ENCODE assay signal across 9 mouse cellular contexts in genomic region chr14:41127997-41128396, GRCm38 (mm10). TPM values are rescaled to one million over a fixed set of nuclear protein-coding genes. Genes with fewer than 3 reads are reported as not detected.
DNase-seq lines count a peak whose midpoint lies in the region; ATAC-seq lines count a peak whose summit lies in the region.
"Had no signal": no experiment of that assay in that cellular context is flagged by ENCODE, and none has a peak within 500 bp of the region (broad histone marks: within the 10 kb centered on the region; RNA-seq: fewer than 3 reads in every experiment).

No protein-coding gene starts in this region.

- 19% methylated on average over 4 of the region's 4 CpGs for WGBS in heart, embryonic 11.5 days (ENCODE audit: insufficient replicate concordance)
- WGBS in limb, embryonic 11.5 days, result 19% methylated on average over 4 of the region's 4 CpGs

- no peaks in the 10 kb centered on the region for H3K9me3 ChIP-seq in heart, embryonic 11.5 days (replicated peaks; ENCODE audit: control insufficient read depth, low read length)
- H3K9me3 ChIP-seq in limb, embryonic 11.5 days (ENCODE audit: control insufficient read depth, low read length), result no peaks in the 10 kb centered on the region

- H3K4me3 ChIP-seq in heart, embryonic 11.5 days (ENCODE audit: low read depth, low read length), result no peak overlapping the region
- H3K4me3 ChIP-seq in limb, embryonic 11.5 days (ENCODE audit: low read depth, low read length), result no peak overlapping the region

- no peak overlapping the region for H3K4me2 ChIP-seq in heart, embryonic 11.5 days
- H3K4me2 ChIP-seq in limb, embryonic 11.5 days (ENCODE audit: low read depth, severe bottlenecking), result no peak overlapping the region

- no peak for DNase-seq in heart, postnatal 25 days (ENCODE audit: low spot score)
- peak; percentile 57 for DNase-seq in NIH3T3 (ENCODE audit: low read depth)
- peak; percentile 8 to 9 for DNase-seq in frontal cortex, postnatal 25 days (ENCODE audit: low spot score in 2 of 2)
- peak; percentile 41 for DNase-seq in limb, embryonic 11.5 days (ENCODE audit: low spot score)
- peak; percentile 53 for DNase-seq in retina, embryonic 14.5 days (ENCODE audit: low spot score)
- DNase-seq in cerebellum, adult 9-10 months, result no peak
- DNase-seq in spleen, adult 18-20 months, result no peak

- intact Hi-C loops in heart, postnatal 25 days (cut with DNase I), result no loop called here

- no peaks in the 10 kb centered on the region for H3K36me3 ChIP-seq in heart, embryonic 11.5 days (ENCODE audit: control insufficient read depth, insufficient read depth, low read length)
- H3K36me3 ChIP-seq in limb, embryonic 11.5 days (ENCODE audit: control insufficient read depth, insufficient read depth, low read length), result no peaks in the 10 kb centered on the region

- 0 out of 2 replicates have a peak, but pooled peaks have one; percentile 35 for ATAC-seq in heart, embryonic 11.5 days (replicated peaks; ENCODE audit: insufficient number of reproducible peaks, low FRiP score, low TSS enrichment)
- no peak for ATAC-seq in limb, embryonic 11.5 days (ENCODE audit: insufficient number of reproducible peaks, low FRiP score, low TSS enrichment, low read depth)

- 0 out of 2 replicates have a peak, but pooled peaks cover 3% of the 10 kb centered on the region for H3K4me1 ChIP-seq in heart, embryonic 11.5 days (ENCODE audit: control insufficient read depth, insufficient read depth, low read length)
- no peaks in the 10 kb centered on the region for H3K4me1 ChIP-seq in limb, embryonic 11.5 days (ENCODE audit: control insufficient read depth, insufficient read depth, low read length)

- no peaks in the 10 kb centered on the region for H3K27me3 ChIP-seq in heart, embryonic 11.5 days (ENCODE audit: control insufficient read depth, insufficient read depth, low read length)
- H3K27me3 ChIP-seq in limb, embryonic 11.5 days (ENCODE audit: control insufficient read depth, insufficient read depth, low read length), result no peaks in the 10 kb centered on the region

- H3K27ac ChIP-seq in heart, embryonic 11.5 days (ENCODE audit: low read depth, low read length), result no peak overlapping the region
- no peak overlapping the region for H3K27ac ChIP-seq in limb, embryonic 11.5 days (replicated peaks; ENCODE audit: low read depth, low read length)

- H3K9ac ChIP-seq in heart, embryonic 11.5 days (ENCODE audit: low read depth, low read length), result no peak overlapping the region
- no peak overlapping the region for H3K9ac ChIP-seq in limb, embryonic 11.5 days (ENCODE audit: low read length)

RNA-seq across cellular contexts. Expression of gene Sftpa1, which starts 3.6 kb away (rescaled TPM):
- polyA plus RNA-seq in heart, embryonic 11.5 days (2014; fragmentation: Nextera tagmentation; extraction: Ambion mirVana), result 0.35 and 0.69 TPM in 2 replicates
- under 1 TPM in 1 of 2 experiments, not detected in 1; 0.64 TPM for total RNA-seq in heart, postnatal 25 days (2021)
- not detected in 2 replicates for polyA plus RNA-seq in limb, embryonic 11.5 days (2014; fragmentation: Nextera tagmentation; extraction: Ambion mirVana)

RNA-seq across cellular contexts. Expression of gene Mat1a, which starts 23.2 kb away (rescaled TPM):
- polyA plus RNA-seq in heart, embryonic 11.5 days (2014; fragmentation: Nextera tagmentation; extraction: Ambion mirVana), result 0.46 and 1.1 TPM in 2 replicates
- total RNA-seq in heart, postnatal 25 days (2021), result not detected
- not detected in 2 replicates for polyA plus RNA-seq in limb, embryonic 11.5 days (2014; fragmentation: Nextera tagmentation; extraction: Ambion mirVana)

RNA-seq across cellular contexts. Expression of gene Mbl1, which starts 23.3 kb away (rescaled TPM):
- not detected in 2 replicates for polyA plus RNA-seq in heart, embryonic 11.5 days (2014; fragmentation: Nextera tagmentation; extraction: Ambion mirVana)
- not detected for total RNA-seq in heart, postnatal 25 days (2021)
- polyA plus RNA-seq in limb, embryonic 11.5 days (2014; fragmentation: Nextera tagmentation; extraction: Ambion mirVana), result not detected in 2 replicates
- polyA plus RNA-seq: heart, embryonic 14.5 days had no signal

RNA-seq across cellular contexts. Expression of gene Dydc1, which starts 55.3 kb away (rescaled TPM):
- polyA plus RNA-seq in heart, embryonic 11.5 days (2014; fragmentation: Nextera tagmentation; extraction: Ambion mirVana), result not detected in 2 replicates
- total RNA-seq in heart, postnatal 25 days (2021), result not detected
- polyA plus RNA-seq in limb, embryonic 11.5 days (2014; fragmentation: Nextera tagmentation; extraction: Ambion mirVana), result not detected in 2 replicates
- polyA plus RNA-seq: heart, embryonic 14.5 days had no signal

RNA-seq across cellular contexts. Expression of gene Sftpd, which starts 57.0 kb away (rescaled TPM):
- polyA plus RNA-seq in heart, embryonic 11.5 days (2014; fragmentation: Nextera tagmentation; extraction: Ambion mirVana), result not detected in 2 replicates
- not detected for total RNA-seq in heart, postnatal 25 days (2021)
- polyA plus RNA-seq in limb, embryonic 11.5 days (2014; fragmentation: Nextera tagmentation; extraction: Ambion mirVana), result not detected in 2 replicates
- polyA plus RNA-seq: heart, embryonic 14.5 days had no signal

Comparison
In these comparisons a context has a peak if more than half of its experiments do, and no peak if none do; other contexts are left out.
1. DNase-seq: peak in NIH3T3 (single experiment), frontal cortex, postnatal 25 days (2 of 2), limb, embryonic 11.5 days (single experiment) and retina, embryonic 14.5 days (single experiment); none in heart, postnatal 25 days (single experiment), cerebellum, adult 9-10 months (single experiment) and spleen, adult 18-20 months (0 of 2).